Mouse (Mus musculus) common myeloid progenitor, adult 5-6 weeks (primary cell): ENCODE data around the gene Gpr34. TPM values are rescaled to one million over a fixed set of nuclear protein-coding genes. Genes with fewer than 3 reads are reported as not detected.

Experiments used
- ATAC-seq: replicated peaks from 2 replicates; pipeline ENCODE4 v1.8.0; 2016; ENCODE audit warnings: low read depth, mild to moderate bottlenecking, moderate TSS enrichment, inconsistent platforms; ENCODE audit not compliant: poor library complexity, severe bottlenecking
- total RNA-seq: library from RNA; stranded (forward); fragments of 200-1000, 187-1606 nt; gene quantifications from 2 replicates; pipeline ENCODE4 v1.2.3, GENCODE M21; 2017

The Gpr34 gene
- total RNA-seq, 1 experiment from 2014 or later: 0.46 TPM

DNA sequence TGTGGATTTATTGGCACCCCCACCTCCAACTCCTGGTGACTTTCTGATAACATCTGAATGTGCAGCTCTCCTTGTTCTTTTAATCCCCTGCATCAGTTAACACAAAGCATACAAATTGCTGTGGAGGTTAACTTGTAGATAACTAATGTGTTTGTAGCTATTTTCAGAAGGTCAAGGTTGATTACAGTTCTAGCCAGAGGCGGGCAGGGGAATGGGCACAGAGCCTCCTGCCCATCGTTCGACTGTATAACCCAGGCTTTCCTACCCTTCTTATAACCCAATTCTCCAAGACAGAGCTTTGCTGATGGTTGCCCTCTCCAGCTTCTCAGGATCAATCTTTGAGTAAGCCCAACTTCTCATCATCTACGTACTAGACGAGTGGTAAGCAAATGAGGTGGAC lies 29.2 kb downstream of the Gpr34 start, which contains the start of gene Gpr82:
Gpr82 (plus strand) TSS at position 301 of the 400 bp plus-strand sequence.
- no peak for ATAC-seq

DNA sequence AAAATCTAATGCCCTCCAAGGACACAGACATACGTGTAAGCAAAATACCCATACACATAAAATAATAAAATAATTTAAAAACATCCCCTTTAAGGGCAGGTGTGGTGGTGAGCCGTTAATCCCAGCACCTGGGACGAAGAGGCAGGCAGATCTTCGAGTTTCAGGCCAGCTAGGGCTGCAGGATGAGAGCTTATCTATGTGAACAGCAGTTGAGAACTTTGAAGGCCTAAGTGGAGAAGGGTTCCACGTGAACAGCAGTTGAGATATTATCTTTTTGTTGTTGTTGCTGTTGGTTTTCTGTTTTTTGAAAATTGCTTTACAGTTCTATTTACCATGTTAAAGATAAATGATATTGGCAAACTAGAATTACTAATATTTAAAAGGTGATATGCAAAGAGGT lies 37.0 kb downstream of the Gpr34 start:
- ATAC-seq: no peak

DNA sequence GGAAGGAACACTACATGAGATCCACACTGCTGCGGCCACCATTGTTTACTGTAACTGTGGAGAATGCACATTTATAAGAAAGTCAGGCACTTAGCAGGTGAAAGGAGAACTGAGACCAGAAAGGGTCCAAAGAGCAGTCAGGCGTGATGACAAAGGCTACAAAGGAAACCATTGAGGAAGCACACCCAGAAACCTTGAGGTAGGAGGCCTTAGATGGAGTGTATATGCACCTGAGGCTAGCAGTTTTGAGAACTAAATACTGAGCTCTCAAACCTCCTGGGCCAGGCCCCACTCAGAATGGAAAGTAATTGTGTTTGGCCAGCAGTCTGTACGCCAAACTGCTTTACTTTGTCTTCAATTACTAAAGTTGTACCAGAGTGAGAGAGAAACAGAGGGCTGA lies 38.5 kb downstream of the Gpr34 start:
- no peak for ATAC-seq

DNA sequence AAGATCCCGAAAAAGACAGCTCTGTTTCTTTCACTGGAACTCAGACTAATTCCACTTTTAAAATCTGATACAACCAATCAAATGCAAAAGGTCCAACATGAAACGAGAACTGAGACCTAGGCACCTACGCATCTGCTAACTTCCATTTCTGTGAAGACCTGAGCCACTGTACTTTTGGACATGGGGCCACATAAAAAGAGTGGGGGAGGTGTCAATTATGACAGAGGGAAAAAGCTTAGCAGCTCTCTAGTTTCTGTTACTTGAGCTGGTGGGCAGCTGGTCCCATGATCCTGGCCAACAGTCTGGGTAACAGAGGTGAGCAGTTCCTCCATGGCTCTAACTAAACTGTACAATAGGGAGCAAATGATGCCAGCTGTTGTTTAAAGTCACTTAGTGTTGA lies 41.1 kb downstream of the Gpr34 start:
- no peak for ATAC-seq

DNA sequence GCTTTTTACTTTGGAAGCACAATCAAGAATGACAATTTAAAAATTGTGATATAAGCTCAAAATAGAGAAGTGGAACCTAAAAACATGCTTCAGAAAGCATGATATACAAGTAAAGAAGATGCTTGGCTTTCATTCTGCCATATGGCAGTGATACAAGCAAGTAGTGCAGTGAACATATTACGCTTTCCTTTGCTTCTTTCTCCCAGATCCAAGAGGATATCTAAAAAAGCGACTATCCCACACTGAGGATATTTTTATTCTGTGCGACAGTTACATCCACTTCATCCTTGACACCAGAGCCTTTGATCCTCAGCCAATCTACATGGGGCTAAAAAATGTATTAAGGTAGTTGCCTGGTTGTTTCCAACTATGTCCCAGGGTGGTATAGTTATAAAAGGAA lies 49.9 kb downstream of the Gpr34 start:
- ATAC-seq: no peak

DNA sequence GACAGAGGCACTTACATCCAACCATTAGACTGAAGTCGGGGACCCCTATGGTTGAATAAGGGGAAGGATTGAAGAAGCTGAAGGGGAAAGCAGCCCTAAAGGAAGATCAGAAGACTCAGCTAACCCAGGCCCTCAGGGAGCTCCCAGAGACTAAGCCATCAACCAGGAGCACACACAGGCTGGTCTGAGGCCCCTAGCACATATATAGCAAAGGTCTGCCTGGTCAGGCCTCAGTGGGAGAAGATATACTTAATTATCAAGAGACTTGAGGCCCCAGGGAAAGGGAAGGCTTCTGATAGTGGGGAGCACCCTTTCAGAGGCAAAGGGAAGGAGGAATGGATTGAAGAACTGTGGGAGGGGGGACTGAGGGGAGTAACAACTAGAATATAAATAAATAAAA lies 54.7 kb downstream of the Gpr34 start:
- no peak for ATAC-seq

DNA sequence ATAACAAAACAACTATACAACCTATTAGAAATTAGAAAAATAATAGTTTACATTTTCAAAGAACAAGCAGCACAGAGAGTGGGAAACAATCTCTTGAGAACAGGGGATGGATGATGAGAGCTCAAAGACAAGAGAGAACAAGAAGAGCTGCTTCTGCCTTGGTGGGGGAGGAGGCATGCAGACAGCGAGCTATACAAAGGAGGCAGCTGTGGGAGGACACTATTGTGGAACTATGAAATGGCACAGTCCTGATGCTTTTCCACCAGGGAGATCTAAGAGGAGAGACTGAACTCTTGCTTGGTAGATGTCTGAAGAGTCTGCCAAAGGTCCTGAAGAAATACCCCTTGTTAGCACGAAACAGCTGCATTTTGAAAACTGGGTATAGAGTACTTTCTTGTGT lies 56.5 kb downstream of the Gpr34 start:
- no peak for ATAC-seq

Other genes with a start within 250 kb of the Gpr34 start
- gene Nyx, start 166.0 kb upstream of the Gpr34 start, total RNA-seq: not detected in 2 replicates
- not detected in 2 replicates for gene Gpr82, start 29.3 kb downstream of the Gpr34 start, total RNA-seq
- 3.5 and 9.6 TPM in 2 replicates for gene Cask, start 219.3 kb downstream of the Gpr34 start, total RNA-seq